Mouse (Mus musculus) liver, embryonic 11.5 days (tissue): ENCODE measurements around the gene Ncdn. TPM values are rescaled to one million over a fixed set of nuclear protein-coding genes. Genes with fewer than 3 reads are reported as not detected.
A peak's percentile ranks its signal among the peaks of the same experiment; 100 is the strongest.

Source experiments
- ATAC-seq: fragments of 200-750 bp; cut with Nextera tagmentation; replicated peaks from 2 replicates; pipeline ENCODE4 v1.8.0; 2017; ENCODE audit warnings: moderate number of reproducible peaks, mild to moderate bottlenecking, moderate TSS enrichment, moderate library complexity; ENCODE audit not compliant: low FRiP score
- DNase-seq: peaks from one replicate; pipeline ENCODE4 v3.0.0-alpha.2; 2017; ENCODE audit warnings: low spot score
- H3K27ac ChIP-seq: fragments of 300-500 bp; sonication (generic); 2 replicates; pipeline ENCODE4 v1.5.1; 2014; ENCODE audit warnings: mild to moderate bottlenecking, low read depth, low read length, control low read depth
- H3K27me3 ChIP-seq: fragments of 300-500 bp; sonication (generic); replicated peaks from 2 replicates; pipeline ENCODE4 v1.6.1; 2014; ENCODE audit warnings: low read length, mixed read lengths; ENCODE audit not compliant: control insufficient read depth, insufficient read depth
- H3K36me3 ChIP-seq: fragments of 300-500 bp; sonication (generic); 2 replicates; pipeline ENCODE4 v1.6.1; 2014; ENCODE audit warnings: mild to moderate bottlenecking, low read length, moderate library complexity, mixed read lengths; ENCODE audit not compliant: control insufficient read depth, insufficient read depth
- H3K4me1 ChIP-seq: fragments of 300-500 bp; sonication (generic); replicated peaks from 2 replicates; pipeline ENCODE4 v1.6.1; 2014; ENCODE audit warnings: low read length, mixed read lengths; ENCODE audit not compliant: control insufficient read depth, insufficient read depth
- H3K4me2 ChIP-seq: fragments of 300-500 bp; sonication (generic); 2 replicates; pipeline ENCODE4 v1.6.1; 2014; ENCODE audit warnings: mild to moderate bottlenecking, control low read depth, moderate library complexity
- H3K4me3 ChIP-seq: fragments of 300-500 bp; sonication (generic); 2 replicates; pipeline ENCODE4 v1.5.1; 2014; ENCODE audit warnings: low read depth, low read length, control low read depth
- H3K9ac ChIP-seq: fragments of 300-500 bp; sonication (generic); 2 replicates; pipeline ENCODE4 v1.6.1; 2014; ENCODE audit warnings: low read depth, low read length, control low read depth
- H3K9me3 ChIP-seq: fragments of 300-500 bp; sonication (generic); 2 replicates; pipeline ENCODE4 v1.6.1; 2016; ENCODE audit warnings: low read length, inconsistent platforms, mixed read lengths; ENCODE audit not compliant: control insufficient read depth
- WGBS: fragments of 180-500 bp; shearing (Covaris S2); extraction: QIAGEN DNeasy Blood & Tissue Kit; methylation state at CpG from one replicate; pipeline ENCODE4 v1.1.7; 2014; 5-methylcytosine and 5-hydroxymethylcytosine counted together
- polyA plus RNA-seq: library from polyadenylated mRNA; unstranded; fragments of >200 nt; fragmentation: Nextera tagmentation; extraction: Ambion mirVana; gene quantifications from 2 replicates; pipeline ENCODE4 v1.2.1, GENCODE M21; 2014

Ncdn gene
- polyA plus RNA-seq, 1 experiment from 2014 or later = 25.0 TPM

- no peak overlapping the region for H3K27ac ChIP-seq
- H3K27me3 ChIP-seq = no peaks in the 10 kb centered on the region
- H3K36me3 ChIP-seq = peaks cover 15% of the 10 kb centered on the region; the same call in 1 of the 2 replicates
- DNase-seq (no peak), ATAC-seq (no peak)
- H3K4me3 ChIP-seq = no peak overlapping the region
- no peak overlapping the region for H3K9ac ChIP-seq
- H3K9me3 ChIP-seq = no peaks in the 10 kb centered on the region
- H3K4me1 ChIP-seq = peaks cover 18% of the 10 kb centered on the region
- H3K4me2 ChIP-seq = no peak overlapping the region
- 87% methylated on average over 11 of the region's 11 CpGs for WGBS
Measured at GRCm38 (mm10) chr4:126749553-126749952, 3.7 kb downstream of the Ncdn start.

GRCm38 (mm10) chr4:126748381-126748780 lies 4.9 kb downstream of the Ncdn start:
- DNase-seq = no peak
- Histone ChIP-seq H3K9me3 (no peaks in the 10 kb centered on the region), H3K4me1 (peaks cover 14% of the 10 kb centered on the region), H3K9ac (no peak overlapping the region), H3K27me3 (peaks cover 3% of the 10 kb centered on the region; the same call in 1 of the 2 replicates), H3K4me3 (no peak overlapping the region), H3K27ac (no peak overlapping the region), H3K4me2 (no peak overlapping the region), H3K36me3 (peaks cover 16% of the 10 kb centered on the region; the same call in 1 of the 2 replicates)
- no peak for ATAC-seq
- 96% methylated on average over 8 of the region's 8 CpGs for WGBS

GRCm38 (mm10) chr4:126746194-126746840 lies 6.9 kb downstream of the Ncdn start:
- no peaks in the 10 kb centered on the region for H3K9me3 ChIP-seq
- ATAC-seq (no peak), DNase-seq (no peak)
- H3K4me3 ChIP-seq = no peak overlapping the region
- 0 out of 2 replicates have a peak, but pooled peaks cover 7% of the 10 kb centered on the region for H3K4me1 ChIP-seq
- H3K27me3 ChIP-seq = peaks cover 3% of the 10 kb centered on the region; the same call in 1 of the 2 replicates
- 85% methylated on average over 10 of the region's 10 CpGs for WGBS
- no peak overlapping the region for H3K4me2 ChIP-seq
- H3K27ac ChIP-seq = no peak overlapping the region
- H3K36me3 ChIP-seq = peaks cover 16% of the 10 kb centered on the region; the same call in 1 of the 2 replicates
- no peak overlapping the region for H3K9ac ChIP-seq

- Histone ChIP-seq H3K27ac (no peak overlapping the region), H3K4me3 (no peak overlapping the region), H3K9ac (no peak overlapping the region), H3K4me1 (0 out of 2 replicates have a peak, but pooled peaks cover 3% of the 10 kb centered on the region), H3K4me2 (no peak overlapping the region), H3K27me3 (peaks cover 3% of the 10 kb centered on the region; the same call in 1 of the 2 replicates), H3K36me3 (peaks cover 16% of the 10 kb centered on the region; the same call in 1 of the 2 replicates), H3K9me3 (no peaks in the 10 kb centered on the region)
- 45% methylated on average over 13 of the region's 13 CpGs for WGBS
- ATAC-seq = no peak
- DNase-seq = no peak
Measured at GRCm38 (mm10) chr4:126745506-126746193, 7.6 kb downstream of the Ncdn start.

- Histone ChIP-seq H3K9me3 (no peaks in the 10 kb centered on the region), H3K4me3 (no peak overlapping the region), H3K36me3 (peaks cover 14% of the 10 kb centered on the region; the same call in 1 of the 2 replicates), H3K27ac (no peak overlapping the region), H3K9ac (no peak overlapping the region), H3K4me2 (no peak overlapping the region), H3K27me3 (peaks cover 3% of the 10 kb centered on the region; the same call in 1 of the 2 replicates), H3K4me1 (0 out of 2 replicates have a peak, but pooled peaks cover 3% of the 10 kb centered on the region)
- ATAC-seq = no peak
- DNase-seq = no peak
- WGBS = 90% methylated on average over 14 of the region's 14 CpGs
Measured at GRCm38 (mm10) chr4:126744831-126745230, 8.4 kb downstream of the Ncdn start.

GRCm38 (mm10) chr4:126743713-126744112 lies 9.5 kb downstream of the Ncdn start:
- Histone ChIP-seq H3K4me2 (no peak overlapping the region), H3K9ac (no peak overlapping the region), H3K27me3 (peaks cover 10% of the 10 kb centered on the region), H3K27ac (no peak overlapping the region), H3K4me1 (0 out of 2 replicates have a peak, but pooled peaks cover 3% of the 10 kb centered on the region), H3K36me3 (peaks cover 9% of the 10 kb centered on the region; the same call in 1 of the 2 replicates), H3K4me3 (no peak overlapping the region), H3K9me3 (no peaks in the 10 kb centered on the region)
- no peak for ATAC-seq
- WGBS = 25% methylated on average over 11 of the region's 11 CpGs
- DNase-seq = no peak

- DNase-seq = no peak
- no peak overlapping the region for H3K9ac ChIP-seq
- H3K4me1 ChIP-seq = 0 out of 2 replicates have a peak, but pooled peaks cover 3% of the 10 kb centered on the region
- no peak for ATAC-seq
- peaks cover 9% of the 10 kb centered on the region; the same call in 1 of the 2 replicates for H3K36me3 ChIP-seq
- no peak overlapping the region for H3K4me2 ChIP-seq
- no peak overlapping the region for H3K4me3 ChIP-seq
- H3K27ac ChIP-seq = no peak overlapping the region
- no peaks in the 10 kb centered on the region for H3K9me3 ChIP-seq
- WGBS = 56% methylated on average over 2 of the region's 2 CpGs
- peaks cover 17% of the 10 kb centered on the region for H3K27me3 ChIP-seq
Measured at GRCm38 (mm10) chr4:126742976-126743375, 10.3 kb downstream of the Ncdn start.

- H3K4me2 ChIP-seq = peak overlapping the region; percentile 30
- H3K4me1 ChIP-seq = 0 out of 2 replicates have a peak, but pooled peaks cover 3% of the 10 kb centered on the region
- 0 out of 2 replicates have a peak, but pooled peaks cover 6% of the 10 kb centered on the region for H3K36me3 ChIP-seq
- no peak overlapping the region for H3K27ac ChIP-seq
- no peaks in the 10 kb centered on the region for H3K9me3 ChIP-seq
- DNase-seq = peak; percentile 73
- ATAC-seq = peak; percentile 58
- H3K4me3 ChIP-seq = no peak overlapping the region
- no peak overlapping the region for H3K9ac ChIP-seq
- 7% methylated on average over 12 of the region's 12 CpGs for WGBS
- H3K27me3 ChIP-seq = peaks cover 32% of the 10 kb centered on the region
Measured at GRCm38 (mm10) chr4:126741448-126741847, 11.8 kb downstream of the Ncdn start.
